Mouse (Mus musculus) forebrain, embryonic 16.5 days (tissue): ENCODE data around the gene Tnks2. TPM values are rescaled to one million over a fixed set of nuclear protein-coding genes. Genes with fewer than 3 reads are reported as not detected.
"Not testable (repeated sequence)": the region's sequence is repeated elsewhere in the genome, so short reads cannot be mapped to it uniquely, and the experiment has no call there.

Experiments used
- ATAC-seq: fragments of 200-750 bp; cut with Nextera tagmentation; 2 replicates; pipeline ENCODE4 v1.8.0; 2017; ENCODE audit warnings: mild to moderate bottlenecking, moderate library complexity
- H3K27ac ChIP-seq: fragments of 300-500 bp; sonication (generic); 2 replicates; pipeline ENCODE4 v1.5.1; 2014; ENCODE audit warnings: low read length, control low read depth
- H3K27me3 ChIP-seq: fragments of 300-500 bp; sonication (generic); replicated peaks from 2 replicates; pipeline ENCODE4 v1.6.1; 2014; ENCODE audit warnings: low read length; ENCODE audit not compliant: control insufficient read depth, insufficient read depth
- H3K36me3 ChIP-seq: fragments of 300-500 bp; sonication (generic); 2 replicates; pipeline ENCODE4 v1.6.1; 2014; ENCODE audit not compliant: control insufficient read depth, insufficient read depth
- H3K4me1 ChIP-seq: fragments of 300-500 bp; sonication (generic); replicated peaks from 2 replicates; pipeline ENCODE4 v1.6.1; 2014; ENCODE audit warnings: low read length; ENCODE audit not compliant: control insufficient read depth, insufficient read depth
- H3K4me2 ChIP-seq: fragments of 300-500 bp; sonication (generic); 2 replicates; pipeline ENCODE4 v1.6.1; 2014; ENCODE audit warnings: mild to moderate bottlenecking, low read length, control low read depth
- H3K4me3 ChIP-seq: fragments of 300-500 bp; sonication (generic); replicated peaks from 2 replicates; pipeline ENCODE4 v1.5.1; 2014; ENCODE audit warnings: mild to moderate bottlenecking, low read length, control low read depth
- H3K9ac ChIP-seq: fragments of 300-500 bp; sonication (generic); replicated peaks from 2 replicates; pipeline ENCODE4 v1.6.1; 2014; ENCODE audit warnings: low read depth, low read length, control low read depth
- H3K9me3 ChIP-seq: fragments of 300-500 bp; sonication (generic); 2 replicates; pipeline ENCODE4 v1.6.1; 2016; ENCODE audit warnings: low read length; ENCODE audit not compliant: control insufficient read depth
- WGBS: fragments of 180-500 bp; shearing (Covaris S2); extraction: QIAGEN DNeasy Blood & Tissue Kit; methylation state at CpG from one replicate; pipeline ENCODE4 v1.1.7; 2014; 5-methylcytosine and 5-hydroxymethylcytosine counted together
- polyA plus RNA-seq: library from polyadenylated mRNA; unstranded; fragments of >200 nt; fragmentation: Nextera tagmentation; extraction: Ambion mirVana; gene quantifications from 2 replicates; pipeline ENCODE4 v1.2.1, GENCODE M21; 2015

The Tnks2 gene
- polyA plus RNA-seq, 1 experiment from 2014 or later: 45.8 TPM

- H3K36me3 ChIP-seq: no peaks in the 10 kb centered on the region
- no peak for ATAC-seq
- 68% methylated on average over 6 of the region's 6 CpGs for WGBS
Measured at GRCm38 (mm10) chr19:36819199-36819598, 14.8 kb upstream of the Tnks2 start.

DNA sequence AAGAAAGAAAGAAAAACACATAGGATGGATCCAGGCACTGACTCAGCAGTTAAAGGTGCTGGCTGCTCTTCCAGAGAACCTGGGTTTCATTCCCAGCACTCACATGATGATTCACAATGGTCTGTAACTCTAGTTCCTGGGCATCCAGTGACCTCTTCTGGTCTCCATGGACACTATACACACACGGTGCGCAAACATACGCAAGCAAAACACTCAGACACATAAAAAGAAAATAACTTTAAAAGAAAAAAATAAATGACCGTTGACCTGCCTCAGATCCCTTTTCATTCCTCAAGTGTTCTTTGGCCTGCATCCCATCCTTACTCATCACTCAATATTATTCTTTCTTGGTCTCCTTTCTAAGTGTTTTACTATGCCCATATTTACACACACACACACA, 13.6 kb upstream of the Tnks2 start:
- 84% methylated on average over 4 of the region's 4 CpGs for WGBS
- Histone ChIP-seq H3K4me1 (peaks cover 9% of the 10 kb centered on the region), H3K27ac (no peak overlapping the region), H3K4me3 (no peak overlapping the region), H3K4me2 (no peak overlapping the region), H3K9me3 (no peaks in the 10 kb centered on the region), H3K27me3 (no peaks in the 10 kb centered on the region), H3K9ac (no peak overlapping the region), H3K36me3 (no peaks in the 10 kb centered on the region)
- no peak for ATAC-seq

More at GRCm38 (mm10) chr19:36819199-36819598, 14.8 kb upstream of the Tnks2 start:
- peaks cover 11% of the 10 kb centered on the region for H3K4me1 ChIP-seq
- H3K9me3 ChIP-seq: no peaks in the 10 kb centered on the region
- no peak overlapping the region for H3K4me2 ChIP-seq
- no peak overlapping the region for H3K9ac ChIP-seq
- H3K27ac ChIP-seq: no peak overlapping the region
- no peak overlapping the region for H3K4me3 ChIP-seq
- H3K27me3 ChIP-seq: no peaks in the 10 kb centered on the region

DNA sequence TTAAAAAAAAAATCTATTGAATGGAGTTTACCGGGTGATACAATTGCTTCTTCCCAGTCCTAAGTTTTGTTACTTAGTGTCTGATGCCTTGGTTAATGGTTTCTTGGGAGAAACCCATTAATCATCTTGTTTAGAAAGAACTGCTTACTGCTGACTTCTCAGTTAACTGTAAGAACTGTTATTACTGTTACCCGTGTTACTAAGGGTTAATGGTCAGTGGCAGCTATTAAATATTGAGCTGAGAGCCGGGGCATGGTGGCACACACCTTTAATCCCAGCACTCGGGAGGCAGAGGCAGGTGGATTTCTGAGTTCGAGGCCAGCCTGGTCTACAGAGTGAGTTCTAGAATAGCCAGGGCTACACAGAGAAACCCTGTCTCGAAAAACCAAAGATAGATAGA, 12.7 kb upstream of the Tnks2 start:
- H3K9ac ChIP-seq, H3K27me3 ChIP-seq, H3K4me1 ChIP-seq, H3K4me3 ChIP-seq, ATAC-seq, H3K4me2 ChIP-seq, H3K9me3 ChIP-seq, H3K27ac ChIP-seq, H3K36me3 ChIP-seq: not testable (repeated sequence)
- 87% methylated on average over 6 of the region's 6 CpGs for WGBS

- Histone ChIP-seq H3K9ac (no peak overlapping the region), H3K4me3 (no peak overlapping the region), H3K4me1 (peaks cover 9% of the 10 kb centered on the region), H3K9me3 (no peaks in the 10 kb centered on the region), H3K36me3 (no peaks in the 10 kb centered on the region), H3K27ac (no peak overlapping the region), H3K27me3 (no peaks in the 10 kb centered on the region), H3K4me2 (no peak overlapping the region)
- ATAC-seq: no peak
- WGBS: 97% methylated on average over 4 of the region's 4 CpGs
Measured at GRCm38 (mm10) chr19:36822701-36823100, 11.3 kb upstream of the Tnks2 start.

- Histone ChIP-seq H3K4me1 (no peaks in the 10 kb centered on the region), H3K36me3 (no peaks in the 10 kb centered on the region), H3K27me3 (no peaks in the 10 kb centered on the region), H3K9me3 (no peaks in the 10 kb centered on the region), H3K27ac (no peak overlapping the region), H3K4me2 (no peak overlapping the region), H3K4me3 (no peak overlapping the region), H3K9ac (no peak overlapping the region)
- WGBS: 93% methylated on average over 5 of the region's 5 CpGs
- ATAC-seq: no peak
Measured at GRCm38 (mm10) chr19:36827650-36828049, 6.4 kb upstream of the Tnks2 start.

DNA sequence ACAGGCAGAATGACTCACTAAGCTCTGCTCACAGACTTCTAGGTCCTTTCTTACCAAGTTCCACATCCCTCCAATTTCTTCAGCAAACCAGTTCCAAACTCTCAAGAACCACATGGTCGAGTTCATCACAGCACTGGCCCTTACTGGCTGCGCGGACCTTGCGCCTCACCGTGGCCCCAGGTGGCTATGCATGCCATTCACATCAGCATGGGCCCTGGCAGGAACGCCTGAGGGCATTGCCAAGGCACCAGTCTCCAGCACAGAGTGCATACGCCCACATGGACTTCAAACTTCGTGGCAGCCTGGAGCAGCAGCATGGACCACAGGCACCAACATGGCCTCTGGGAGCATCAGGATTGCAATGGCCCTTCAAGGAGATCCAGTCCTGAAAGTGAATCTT, 5.7 kb upstream of the Tnks2 start:
- Histone ChIP-seq H3K27me3 (no peaks in the 10 kb centered on the region), H3K27ac (no peak overlapping the region), H3K4me1 (peaks cover 6% of the 10 kb centered on the region), H3K9ac (no peak overlapping the region), H3K4me3 (no peak overlapping the region), H3K36me3 (no peaks in the 10 kb centered on the region), H3K9me3 (no peaks in the 10 kb centered on the region), H3K4me2 (no peak overlapping the region)
- ATAC-seq: no peak
- WGBS: 56% methylated on average over 8 of the region's 8 CpGs

DNA sequence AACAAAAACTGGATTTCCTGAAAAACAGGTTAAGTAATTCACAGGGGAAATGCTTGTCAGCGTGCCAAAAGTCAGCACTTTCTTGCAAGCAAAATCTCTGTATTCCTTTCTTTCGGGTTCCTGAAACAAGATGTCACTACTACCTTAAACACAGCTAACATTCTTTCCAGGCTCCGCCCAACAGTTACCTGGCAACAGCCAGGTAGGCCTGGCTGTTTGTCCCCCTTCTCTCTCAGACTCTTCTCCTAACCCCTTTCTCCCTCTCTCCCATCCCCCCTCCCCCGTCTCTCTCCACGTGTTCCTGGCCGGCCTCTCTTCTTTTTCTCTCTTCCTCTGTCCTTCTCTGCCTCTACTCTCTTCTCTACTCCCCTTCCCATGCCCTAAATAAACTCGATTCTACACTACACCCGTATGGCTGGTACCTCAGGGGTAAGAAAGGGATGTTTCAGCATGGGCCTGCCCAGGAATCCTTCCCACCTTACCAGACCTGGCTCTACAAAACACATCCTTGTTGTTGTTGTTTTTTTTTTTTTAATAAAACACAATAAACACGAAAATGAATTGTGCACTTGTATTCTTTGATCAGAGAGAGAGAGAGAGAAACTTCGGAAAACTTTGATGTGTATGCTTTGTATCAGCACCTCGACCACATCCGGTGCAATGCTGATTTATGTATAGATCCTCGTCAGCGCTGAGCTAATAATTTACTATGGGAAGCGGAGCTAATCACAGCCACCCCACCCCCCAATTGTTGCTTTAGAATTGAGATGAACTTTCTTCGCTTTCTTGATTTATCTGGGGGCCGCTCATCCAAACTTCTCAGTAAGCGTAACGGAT, 863 bp upstream of the Tnks2 start:
- peak; percentile 16; the same call in 1 of the 2 replicates for ATAC-seq
- Histone ChIP-seq H3K4me1 (peaks cover 20% of the 10 kb centered on the region), H3K36me3 (no peaks in the 10 kb centered on the region), H3K9me3 (no peaks in the 10 kb centered on the region), H3K9ac (peak overlapping the region; percentile 96), H3K4me3 (peak overlapping the region; percentile 96), H3K27me3 (no peaks in the 10 kb centered on the region), H3K27ac (peak overlapping the region; percentile 93), H3K4me2 (peak overlapping the region; percentile 98)
- WGBS: 7% methylated on average over 19 of the region's 19 CpGs

DNA sequence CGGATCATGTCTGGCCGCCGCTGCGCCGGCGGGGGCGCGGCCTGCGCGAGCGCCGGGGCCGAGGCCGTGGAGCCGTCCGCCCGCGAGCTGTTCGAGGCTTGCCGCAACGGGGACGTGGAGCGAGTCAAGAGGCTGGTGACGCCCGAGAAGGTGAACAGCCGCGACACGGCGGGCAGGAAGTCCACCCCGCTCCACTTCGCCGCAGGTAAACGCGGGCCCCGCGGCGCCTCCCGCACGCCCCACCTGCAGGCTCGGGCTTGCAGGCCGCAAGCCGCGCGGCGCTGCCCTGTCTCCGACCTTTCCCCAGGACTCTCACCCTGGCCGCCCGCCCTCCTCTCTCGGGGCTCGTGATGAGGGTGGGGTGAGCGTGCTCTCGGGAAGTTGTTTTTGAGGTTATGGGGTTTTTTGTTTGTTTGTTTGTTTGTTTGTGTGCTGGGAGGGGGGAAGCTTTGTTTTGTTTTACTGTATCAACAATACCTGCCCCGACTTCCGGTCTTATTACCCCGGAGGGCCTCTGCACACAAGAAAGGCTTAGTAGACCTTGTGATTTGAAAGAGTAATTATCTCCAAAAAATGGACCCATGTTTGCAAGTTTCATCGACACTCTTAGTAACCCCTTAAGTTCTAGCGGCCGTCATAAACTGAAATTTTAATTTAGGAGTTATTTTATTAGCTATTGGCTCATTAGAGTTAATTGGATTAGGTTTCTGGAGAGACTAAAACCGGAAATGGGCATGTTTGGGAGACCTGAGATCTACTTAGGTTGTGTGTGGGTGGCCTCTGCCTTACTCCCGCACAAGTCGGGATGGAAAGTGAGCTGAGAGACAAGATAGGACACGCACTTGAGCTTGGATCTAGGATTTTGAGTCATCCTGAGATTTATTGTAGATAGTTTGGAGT, 750 bp downstream of the Tnks2 start:
- Histone ChIP-seq H3K27me3 (no peaks in the 10 kb centered on the region), H3K4me3 (peak overlapping the region; percentile 96), H3K36me3 (no peaks in the 10 kb centered on the region), H3K27ac (peak overlapping the region; percentile 93), H3K9me3 (no peaks in the 10 kb centered on the region), H3K9ac (peak overlapping the region; percentile 96), H3K4me2 (peak overlapping the region; percentile 98), H3K4me1 (peaks cover 20% of the 10 kb centered on the region)
- 1% methylated on average over 53 of the region's 62 CpGs for WGBS
- ATAC-seq: no peak

DNA sequence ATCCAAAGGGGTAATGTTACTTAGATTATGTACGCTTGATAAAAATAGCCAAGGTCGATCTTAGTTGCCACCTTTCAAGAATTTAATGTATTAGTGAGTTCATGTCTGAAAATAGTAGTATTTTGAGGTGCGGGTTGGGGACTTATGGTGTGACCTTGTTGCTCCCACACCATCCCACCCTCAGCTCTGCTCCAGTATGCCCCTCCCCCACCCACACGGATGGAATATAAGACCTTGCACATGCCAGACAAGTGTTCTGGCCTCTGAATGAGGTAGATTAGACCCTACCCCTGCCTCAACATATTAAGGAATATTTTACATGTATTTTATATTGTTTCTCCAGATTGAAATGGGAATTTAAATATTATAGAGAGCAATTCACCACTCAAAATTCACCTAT, 2.0 kb downstream of the Tnks2 start:
- H3K9me3 ChIP-seq: no peaks in the 10 kb centered on the region
- H3K36me3 ChIP-seq: no peaks in the 10 kb centered on the region
- no peaks in the 10 kb centered on the region for H3K27me3 ChIP-seq
- H3K9ac ChIP-seq: no peak overlapping the region
- no peak overlapping the region for H3K27ac ChIP-seq
- H3K4me3 ChIP-seq: peak overlapping the region; percentile 29
- peak overlapping the region; percentile 98 for H3K4me2 ChIP-seq
- 66% methylated on average over 4 of the region's 4 CpGs for WGBS
- no peak for ATAC-seq
- H3K4me1 ChIP-seq: peaks cover 20% of the 10 kb centered on the region
